Comparison of ENCODE assay signal across 1 mouse cellular context in the genomic region with DNA sequence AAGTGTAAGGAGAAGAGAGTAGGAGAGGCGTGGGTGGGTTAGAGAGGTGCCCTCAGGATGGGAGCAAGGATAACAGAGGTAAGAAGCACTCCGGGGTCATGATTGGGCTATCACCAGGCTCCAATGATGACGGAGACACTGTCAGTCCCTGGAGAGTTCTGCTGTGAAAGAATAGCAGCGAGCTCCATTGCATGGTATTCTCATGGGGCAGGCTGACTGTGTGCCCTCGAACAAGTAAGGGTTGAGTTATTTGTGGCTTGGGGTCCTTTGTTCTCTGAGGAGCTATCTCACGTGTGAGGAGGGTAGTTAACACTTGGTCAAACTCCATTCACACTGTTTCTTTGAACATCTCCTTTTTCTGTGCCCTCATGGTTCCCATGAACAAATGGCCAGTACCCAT.
TF ChIP-seq lines count a peak whose summit lies in the region.

No protein-coding gene starts in this region.

TF ChIP-seq in CH12.LX, 34 proteins besides CTCF, POLR2A, EP300 and RAD21 (continued from another document):
- TF ChIP-seq ZMIZ1 (IDR thresholded peaks at IDR 0.05; ENCODE audit: low read depth, low read length) (no peak; the same call in 1 of the 2 replicates), TBP (conservative IDR thresholded peaks at IDR 0.05; ENCODE audit: low read depth, low read length) (peak; percentile 54; the same call in 1 of the 2 replicates), SMC3 (IDR thresholded peaks at IDR 0.05; ENCODE audit: low read depth, low read length) (no peak), BHLHE40 (IDR thresholded peaks at IDR 0.05; ENCODE audit: low read depth, low read length) (peak; percentile 83)
